Mouse (Mus musculus): Measurements from ENCODE around the gene Hoxd3.

Hoxd3 gene

DNA sequence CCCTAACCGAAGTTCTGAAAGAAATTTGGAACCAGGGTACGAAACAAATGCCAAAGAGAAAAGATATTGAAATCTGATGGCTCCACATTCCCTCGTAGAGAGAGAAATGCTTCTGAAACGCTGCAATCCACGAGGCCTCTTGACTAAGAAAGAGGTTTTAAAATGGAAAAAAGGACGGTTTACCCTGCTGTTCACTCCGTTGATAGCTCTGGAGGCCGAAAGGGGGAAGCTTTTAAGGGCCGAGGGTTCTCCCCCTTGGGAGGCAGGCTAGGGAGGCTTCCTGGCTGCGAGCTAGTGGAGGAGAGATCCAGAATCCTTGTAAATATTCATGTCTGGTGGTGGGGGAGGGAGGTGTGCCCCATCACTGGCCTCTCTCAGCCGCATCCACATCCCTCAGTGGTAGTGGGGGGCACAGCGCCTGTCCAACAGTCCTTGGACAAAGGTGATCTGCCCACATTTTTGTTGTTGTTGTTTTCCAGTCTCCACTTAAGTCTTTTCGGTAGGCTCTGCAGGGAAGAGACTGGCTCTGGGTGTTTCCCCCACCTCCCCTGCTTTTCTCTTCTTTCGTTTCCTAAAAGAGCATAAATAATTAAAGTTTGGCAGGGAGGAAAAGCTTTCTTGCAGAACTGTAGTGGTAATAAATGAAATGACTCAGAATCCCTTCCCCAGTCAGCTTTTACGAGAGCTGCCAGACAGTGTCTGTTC is 32.7 kb upstream of the Hoxd3 start, which contains the start of gene Hoxd11:
TSS of gene Hoxd11 (plus strand) at position 667 of the 705 bp plus-strand sequence.
- DNase-seq (ENCODE audit: low spot score in 2 of 2) = peak in 1 of 2 experiments; percentile 56

DNA sequence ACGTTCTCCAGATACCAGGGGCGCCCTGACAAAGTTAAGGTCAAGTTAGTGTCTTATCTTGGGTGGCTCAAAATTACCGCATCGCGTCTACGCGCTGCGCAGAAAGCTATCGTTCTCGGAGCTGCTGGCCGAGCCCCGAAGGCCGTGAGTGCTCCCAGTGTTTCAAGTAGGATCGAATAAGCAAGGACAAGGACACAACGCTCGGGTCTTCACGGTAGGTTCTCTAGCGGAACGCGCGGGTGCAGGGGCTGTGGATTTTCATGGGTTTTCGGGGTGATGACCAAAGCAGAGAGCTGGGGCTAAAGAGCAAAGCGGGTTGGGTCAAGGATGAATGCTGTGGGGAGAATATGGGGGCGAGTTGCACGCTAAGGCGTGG is 32.1 kb upstream of the Hoxd3 start:
- DNase-seq (ENCODE audit: low spot score in 2 of 2) = peak in 1 of 2 experiments; percentile 51

DNA sequence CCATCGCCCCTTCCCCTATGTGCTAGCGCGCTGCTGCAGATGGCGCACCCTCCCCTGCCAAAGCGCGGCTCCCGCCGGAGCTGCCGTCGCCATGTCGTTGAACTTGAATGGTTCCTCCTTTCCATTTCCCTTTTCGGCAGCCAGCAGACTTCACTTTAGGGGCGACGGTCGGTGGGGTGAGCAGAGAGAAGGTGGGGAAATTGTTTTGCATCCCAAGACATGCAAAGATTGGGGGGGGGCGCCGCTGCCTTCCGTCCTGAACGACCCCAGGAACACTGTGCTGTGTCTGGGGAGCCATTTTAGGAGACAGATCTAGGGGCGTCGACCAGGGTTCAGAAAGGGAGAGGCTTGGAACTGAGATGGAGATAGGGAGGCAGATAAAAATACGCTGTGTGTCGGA is 31.7 kb upstream of the Hoxd3 start:
- peak in 1 of 2 experiments; percentile 58 for DNase-seq (ENCODE audit: low spot score in 2 of 2)

DNA sequence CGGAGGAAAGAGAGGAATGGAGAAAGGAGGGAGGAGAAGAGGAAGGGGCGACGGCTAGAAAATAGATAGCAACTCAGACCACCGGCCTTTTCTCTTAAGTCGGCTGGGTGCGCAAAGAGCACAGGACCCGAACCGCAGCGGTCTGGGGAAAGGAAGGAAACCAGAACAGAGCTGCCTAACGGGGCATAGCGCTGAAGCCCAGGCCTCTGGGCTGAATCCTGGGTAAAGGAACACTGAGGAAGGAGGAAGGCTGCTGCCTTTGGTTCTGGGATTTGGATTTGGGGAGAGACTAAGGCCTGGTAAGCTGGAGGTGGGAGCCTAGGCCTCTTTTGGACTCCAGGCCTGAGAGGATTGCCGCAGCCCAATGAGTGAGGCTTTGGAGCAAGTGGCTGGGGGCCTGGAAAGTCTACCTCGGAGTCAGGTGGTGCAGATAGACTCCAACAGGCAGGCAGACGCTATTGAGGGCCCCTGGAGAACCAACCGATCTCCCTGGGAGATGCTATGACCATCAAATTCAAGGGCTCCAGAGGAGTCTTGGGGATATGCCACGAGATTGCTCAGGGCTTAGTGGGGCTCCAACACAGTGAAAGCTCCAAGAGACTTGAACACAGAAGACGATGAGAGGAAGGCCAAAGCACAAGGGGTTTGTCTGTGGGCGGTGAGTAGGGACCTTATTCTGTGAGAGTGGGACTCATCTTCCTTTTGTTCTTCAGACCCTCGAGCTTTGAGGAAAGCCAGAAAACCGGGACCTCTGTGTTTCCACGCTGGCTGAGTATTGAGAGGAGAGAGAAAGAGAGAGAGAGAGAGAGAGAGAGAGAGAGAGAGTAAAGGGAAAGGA is 30.9 kb upstream of the Hoxd3 start:
- peak in 1 of 2 experiments; percentile 58 for DNase-seq (ENCODE audit: low spot score in 2 of 2)

DNA sequence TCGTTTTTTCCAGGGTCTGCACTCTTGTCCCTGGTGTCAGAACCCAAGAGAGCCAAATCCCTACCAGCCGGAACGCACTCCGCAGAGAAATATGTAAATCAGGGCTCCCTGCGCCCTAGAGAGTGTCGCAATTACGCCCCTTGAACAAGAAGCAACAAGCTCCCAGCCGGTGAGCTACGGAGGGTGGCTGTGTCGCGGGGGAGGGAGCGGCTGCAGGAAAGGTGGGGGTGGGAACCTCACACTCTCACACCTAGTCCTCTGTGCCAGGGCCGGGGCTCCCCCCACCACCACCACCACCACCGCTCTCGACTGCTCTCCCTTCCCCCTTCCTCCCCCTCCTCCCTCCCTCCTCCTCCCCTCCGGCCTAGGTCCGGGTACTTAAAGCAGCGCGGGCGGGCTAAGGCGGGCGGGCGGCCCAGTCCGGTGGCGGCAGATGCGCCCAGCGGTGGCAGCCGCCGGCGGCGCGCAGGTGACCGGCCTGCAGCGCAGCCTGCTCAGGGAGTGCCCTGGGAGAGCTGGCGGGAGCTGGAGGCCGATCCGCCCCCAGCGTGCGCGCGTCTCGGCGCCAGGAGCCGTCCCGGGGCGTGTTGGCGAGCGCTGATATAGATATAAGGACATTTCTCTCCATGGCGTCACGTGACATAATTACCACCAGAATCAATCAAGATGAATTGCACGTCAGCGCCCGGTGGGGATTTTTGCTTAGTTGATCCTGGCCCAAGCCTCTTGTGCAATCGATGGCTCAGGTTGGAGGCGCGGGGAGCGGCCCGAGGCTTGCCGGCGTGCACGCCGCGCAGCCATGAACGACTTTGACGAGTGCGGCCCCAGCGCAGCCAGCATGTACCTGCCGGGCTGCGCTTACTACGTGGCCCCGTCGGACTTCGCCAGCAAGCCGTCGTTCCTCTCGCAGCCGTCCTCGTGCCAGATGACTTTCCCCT is 29.9 kb upstream of the Hoxd3 start:
- DNase-seq (ENCODE audit: low spot score in 2 of 2) = peak in 1 of 2 experiments; percentile 60

DNA sequence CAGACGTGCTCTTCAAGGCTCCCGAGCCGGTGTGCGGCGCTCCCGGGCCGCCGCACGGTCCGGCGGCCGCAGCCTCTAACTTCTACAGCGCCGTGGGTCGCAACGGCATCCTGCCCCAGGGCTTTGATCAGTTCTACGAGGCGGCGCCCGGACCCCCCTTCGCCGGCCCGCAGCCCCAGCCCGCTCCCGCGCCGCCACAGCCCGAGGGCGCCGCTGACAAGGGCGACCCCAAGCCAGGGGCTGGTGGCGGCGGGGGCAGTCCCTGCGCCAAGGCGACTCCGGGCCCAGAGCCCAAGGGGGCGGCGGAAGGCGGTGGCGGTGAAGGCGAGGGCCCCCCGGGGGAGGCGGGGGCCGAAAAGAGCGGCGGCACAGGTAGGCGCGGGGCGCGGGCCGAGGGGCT is 28.9 kb upstream of the Hoxd3 start:
- peak in 1 of 2 experiments; percentile 58 for DNase-seq (ENCODE audit: low spot score in 2 of 2)

DNA sequence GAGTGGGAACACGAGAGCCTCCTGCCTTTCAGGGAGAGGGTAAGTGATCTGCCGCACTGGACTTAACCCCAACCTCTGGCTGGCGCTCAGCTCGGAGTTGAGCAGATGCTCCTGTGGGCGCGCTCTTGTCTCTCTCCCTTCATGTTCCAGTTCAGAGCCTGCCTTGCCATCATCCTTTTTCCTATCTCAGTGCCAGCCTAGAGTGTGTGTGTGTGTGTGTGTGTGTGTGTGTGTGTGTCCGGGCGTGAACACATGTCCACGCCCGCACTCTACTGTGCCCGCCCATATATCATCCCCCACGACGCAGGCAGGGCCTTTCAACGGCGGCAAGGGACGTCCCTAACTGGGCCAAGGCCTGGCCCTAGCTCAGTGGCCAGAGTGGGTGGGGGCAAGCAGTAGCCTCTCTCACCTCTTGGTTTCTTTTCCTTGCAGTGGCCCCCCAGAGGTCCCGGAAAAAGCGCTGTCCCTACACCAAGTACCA is 28.2 kb upstream of the Hoxd3 start:
- peak in 1 of 2 experiments; percentile 57 for DNase-seq (ENCODE audit: low spot score in 2 of 2)

DNA sequence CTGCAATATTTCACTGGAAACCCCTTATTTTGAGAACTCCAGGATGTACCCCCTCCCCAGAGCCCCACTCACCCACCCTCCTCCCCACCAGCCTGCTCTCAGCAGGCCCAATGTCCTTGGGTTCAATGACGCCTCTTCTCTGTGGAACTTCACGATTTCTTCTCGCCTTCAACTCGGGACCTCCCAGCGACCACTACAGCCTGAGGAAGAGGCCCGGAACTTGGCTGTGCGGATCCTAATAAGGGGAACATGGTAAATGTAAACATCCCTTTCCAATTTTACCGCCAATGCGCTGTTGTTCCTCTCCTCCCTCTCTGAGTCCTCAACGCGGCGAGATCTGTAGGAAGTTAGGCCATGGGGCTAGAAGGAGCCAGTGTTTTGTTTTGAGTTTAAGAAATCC is 27.6 kb upstream of the Hoxd3 start:
- DNase-seq (ENCODE audit: low spot score in 2 of 2) = no peak

DNA sequence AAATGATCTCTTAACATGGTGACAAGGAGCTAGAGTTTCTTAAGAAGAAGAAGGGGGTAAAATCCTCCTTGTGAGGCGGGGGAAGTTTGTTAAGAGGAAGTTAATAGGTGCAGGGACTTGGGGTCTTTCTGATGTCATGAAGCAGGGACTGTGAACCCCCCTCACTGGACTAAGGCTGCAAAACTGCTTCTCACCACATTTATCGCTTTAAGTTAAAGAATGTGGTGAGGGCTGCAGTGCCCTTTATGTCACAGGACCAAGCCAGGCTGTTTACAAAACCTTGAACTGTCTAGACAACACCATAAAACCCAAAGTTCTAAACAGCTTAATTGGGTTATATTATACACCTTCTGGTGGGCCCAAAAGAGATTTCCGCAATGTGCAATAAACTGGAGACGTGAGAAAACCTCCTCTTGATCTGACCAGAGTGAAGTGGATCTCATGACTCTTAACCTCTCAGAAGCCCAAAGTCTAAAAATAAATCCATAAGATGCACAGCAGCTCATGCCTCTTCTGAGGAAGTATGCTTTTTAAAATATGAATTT is 26.6 kb upstream of the Hoxd3 start:
- DNase-seq (ENCODE audit: low spot score in 2 of 2) = no peak

DNA sequence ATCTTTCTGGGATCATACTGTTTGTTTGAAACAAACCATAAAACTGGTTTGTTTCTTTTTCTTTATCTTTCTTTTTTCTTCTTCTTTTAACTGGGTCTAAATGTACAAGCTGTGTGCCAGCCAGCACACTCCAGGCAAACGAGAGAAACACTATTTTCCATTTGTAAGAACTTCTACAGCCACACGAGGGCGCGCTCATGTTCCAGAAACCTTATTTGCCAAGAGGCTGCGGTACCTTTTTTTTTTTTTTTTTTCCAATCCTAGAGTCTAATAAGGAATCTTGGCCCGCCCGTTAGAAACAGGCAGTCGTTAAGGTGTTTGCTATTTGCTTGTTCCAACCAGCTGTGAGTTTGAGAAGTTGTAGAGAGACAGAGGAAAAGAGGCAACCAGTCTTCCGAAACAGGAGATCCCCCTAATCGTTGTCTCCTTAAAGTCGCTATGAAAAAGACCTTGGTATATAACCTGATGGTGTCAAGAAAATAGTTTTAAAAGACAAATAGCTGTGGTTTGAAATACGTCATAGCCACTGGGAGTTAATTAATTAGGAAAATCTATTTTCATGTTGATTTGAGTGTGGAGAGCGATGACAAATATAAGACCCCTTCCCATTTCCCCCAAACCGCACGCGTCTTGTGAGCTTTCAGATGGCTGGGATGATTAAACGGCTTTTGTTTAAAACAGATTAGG is 25.3 kb upstream of the Hoxd3 start:
- DNase-seq (ENCODE audit: low spot score in 2 of 2) = peak in 1 of 2 experiments; percentile 62

DNA sequence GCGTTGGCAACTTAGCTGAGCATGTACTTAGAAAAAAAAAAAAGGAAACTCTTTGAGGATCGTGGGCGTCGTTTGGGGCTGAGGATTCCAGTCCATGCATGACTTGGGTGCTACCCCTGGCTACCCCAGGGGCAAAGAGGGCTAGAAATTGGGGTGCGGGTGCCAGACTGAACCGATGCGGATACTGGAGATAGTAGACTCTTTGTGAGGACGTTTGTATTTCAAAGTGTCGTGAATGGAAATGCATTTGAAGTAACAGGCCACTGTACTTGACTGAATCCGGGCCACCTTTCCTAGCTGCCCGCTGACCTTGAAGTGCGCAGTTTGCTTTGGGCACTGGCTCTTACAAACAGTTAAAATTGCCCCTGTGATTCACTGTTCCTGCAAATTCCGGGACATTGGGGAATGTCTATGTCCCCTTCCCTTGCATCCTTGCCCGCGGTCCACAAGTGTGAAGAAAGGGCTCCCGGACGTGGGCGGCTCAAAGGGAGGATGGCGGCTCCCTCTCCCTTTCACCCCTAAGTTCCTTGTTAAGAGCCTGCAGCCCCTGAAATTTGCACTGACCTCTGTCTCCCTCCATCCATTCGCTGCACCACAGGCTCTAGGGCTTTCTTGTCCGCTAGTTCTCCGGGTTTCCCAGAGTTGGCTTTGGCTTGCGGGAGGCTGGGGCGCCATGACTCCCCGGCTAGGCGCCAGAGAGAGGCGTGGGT is 24.6 kb upstream of the Hoxd3 start:
- peak in 1 of 2 experiments; percentile 44 for DNase-seq (ENCODE audit: low spot score in 2 of 2)

DNA sequence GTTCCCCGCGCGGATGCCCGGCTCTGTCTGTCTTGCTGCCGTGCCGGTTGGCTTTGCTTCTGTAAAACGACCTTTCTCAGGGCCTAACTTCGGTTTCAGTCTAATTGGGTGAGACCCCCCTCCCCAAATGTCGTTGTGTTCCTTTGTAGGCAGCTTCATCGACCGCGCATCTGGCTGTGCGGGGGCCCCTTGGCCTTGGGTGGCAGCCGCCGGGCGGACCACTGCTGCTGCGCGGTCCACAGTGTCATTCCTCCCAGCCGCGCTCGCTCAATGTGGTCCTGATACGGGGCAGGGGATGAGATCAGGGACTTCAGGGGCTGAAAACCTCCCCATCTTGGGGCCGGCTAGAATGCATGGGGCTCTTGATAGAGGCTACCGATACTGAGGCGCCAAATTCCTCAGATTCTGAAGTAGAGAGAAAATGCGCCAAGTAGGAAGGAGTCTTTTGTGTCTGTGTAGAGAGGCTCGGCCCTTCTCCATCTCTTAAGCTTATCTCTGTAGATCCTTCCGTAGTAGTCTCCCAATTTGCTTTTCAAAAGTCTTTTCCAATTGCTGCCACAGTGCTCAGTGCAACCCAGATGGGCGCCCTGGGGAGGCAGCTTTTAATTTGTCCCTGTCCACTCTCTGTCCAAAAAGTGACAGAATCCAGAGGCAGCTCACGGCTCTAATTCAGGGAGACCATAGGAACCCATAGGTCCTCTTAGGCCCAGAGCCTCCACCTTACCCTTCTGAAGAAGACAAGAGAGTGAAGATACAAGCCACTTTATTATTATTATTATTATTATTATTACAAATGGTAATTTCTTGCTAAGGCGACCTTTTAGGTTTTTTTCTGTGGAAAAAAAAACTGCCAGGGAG is 23.8 kb upstream of the Hoxd3 start:
- peak in 1 of 2 experiments; percentile 61 for DNase-seq (ENCODE audit: low spot score in 2 of 2)

DNA sequence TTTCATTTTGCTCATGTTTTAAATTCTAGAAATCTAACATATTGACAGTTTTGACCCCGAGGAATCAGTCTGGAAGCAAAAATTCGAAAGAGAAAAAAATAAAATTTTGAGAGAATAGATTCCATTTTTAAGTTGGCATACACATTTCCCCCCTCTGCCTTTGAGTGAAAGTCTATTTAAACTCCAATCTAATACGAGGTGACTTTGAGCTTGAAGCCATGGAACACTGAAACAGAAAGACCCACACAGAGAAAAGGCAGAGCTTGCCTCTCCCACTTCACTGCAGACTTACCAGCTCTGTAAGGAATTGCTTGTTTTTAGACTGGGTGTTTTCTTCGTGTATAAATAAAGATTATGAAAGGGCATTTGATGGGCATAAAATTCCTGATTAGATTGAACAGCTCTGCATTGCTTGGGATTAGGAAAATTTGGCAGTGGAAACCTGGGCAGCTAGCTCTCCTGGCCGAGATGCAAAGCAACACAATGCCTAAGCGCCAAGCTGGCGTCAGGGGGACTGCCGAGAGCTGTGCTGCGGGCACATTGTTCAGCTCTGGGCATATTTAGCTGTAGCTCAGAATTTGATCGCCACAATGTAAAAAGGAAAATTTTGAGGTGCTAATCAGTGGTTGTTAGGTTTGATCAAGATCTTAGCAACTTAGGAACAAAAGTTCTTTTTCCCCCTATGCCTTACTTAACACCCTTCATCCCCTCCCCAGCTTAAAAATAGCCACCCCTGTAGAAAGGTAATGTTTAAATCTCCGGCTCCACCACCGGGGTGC is 22.7 kb upstream of the Hoxd3 start:
- no peak for DNase-seq (ENCODE audit: low spot score in 2 of 2)

DNA sequence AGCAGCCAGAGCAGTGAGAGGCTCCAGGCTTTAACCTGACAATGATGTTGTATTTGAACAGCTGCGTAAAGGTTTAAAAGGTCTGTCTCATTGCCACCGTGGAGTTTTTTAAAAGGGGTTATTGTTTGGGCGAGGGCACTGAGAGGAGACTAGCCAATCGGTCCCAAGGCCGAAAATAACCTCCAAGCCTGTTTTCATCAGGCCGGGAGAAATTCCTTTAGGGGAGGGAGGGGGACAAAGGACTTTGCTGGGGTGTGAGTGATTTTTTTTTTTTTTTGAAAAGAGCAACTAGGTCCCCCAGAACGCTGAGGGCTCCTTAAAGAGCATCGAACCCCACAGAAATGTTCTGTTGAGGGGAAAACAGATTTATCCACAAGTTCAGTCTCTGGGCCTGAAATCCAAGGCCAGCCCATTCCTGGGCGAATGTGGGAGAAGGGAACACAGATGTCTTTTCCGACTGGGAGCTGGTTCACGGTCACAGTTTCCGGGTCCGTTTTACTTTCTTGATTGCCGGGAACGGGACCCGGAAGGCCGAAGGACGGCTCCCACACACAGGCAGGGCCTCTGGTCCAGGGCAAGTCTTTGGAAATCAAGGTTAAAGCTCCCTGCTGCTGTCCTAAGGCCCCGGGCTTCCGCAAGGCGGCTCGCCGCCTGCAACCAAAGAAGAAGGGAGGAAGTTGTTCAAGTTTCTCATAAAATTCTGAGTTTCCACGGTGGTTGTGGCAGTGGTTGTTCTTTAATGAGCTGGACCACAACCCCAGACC is 22.0 kb upstream of the Hoxd3 start:
- DNase-seq (ENCODE audit: low spot score in 2 of 2) = no peak

DNA sequence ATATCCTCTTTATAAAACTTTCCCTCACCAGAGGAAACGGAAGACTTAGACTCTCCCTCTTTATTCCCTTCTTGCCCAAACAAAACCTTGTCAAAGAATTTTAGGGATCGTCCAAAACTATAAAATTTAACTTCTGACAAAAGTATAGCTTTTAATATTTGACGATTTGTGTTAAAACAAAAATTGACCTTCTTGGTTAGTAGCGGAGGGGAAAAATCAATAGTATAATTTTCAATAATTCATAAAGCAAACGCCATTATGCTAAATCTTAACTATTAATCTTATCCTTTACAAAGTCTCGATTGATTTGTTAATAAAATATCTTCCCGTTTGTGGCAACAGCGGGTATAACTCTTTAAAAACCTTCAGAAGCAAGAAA is 21.4 kb upstream of the Hoxd3 start:
- no peak for DNase-seq (ENCODE audit: low spot score in 2 of 2)

DNA sequence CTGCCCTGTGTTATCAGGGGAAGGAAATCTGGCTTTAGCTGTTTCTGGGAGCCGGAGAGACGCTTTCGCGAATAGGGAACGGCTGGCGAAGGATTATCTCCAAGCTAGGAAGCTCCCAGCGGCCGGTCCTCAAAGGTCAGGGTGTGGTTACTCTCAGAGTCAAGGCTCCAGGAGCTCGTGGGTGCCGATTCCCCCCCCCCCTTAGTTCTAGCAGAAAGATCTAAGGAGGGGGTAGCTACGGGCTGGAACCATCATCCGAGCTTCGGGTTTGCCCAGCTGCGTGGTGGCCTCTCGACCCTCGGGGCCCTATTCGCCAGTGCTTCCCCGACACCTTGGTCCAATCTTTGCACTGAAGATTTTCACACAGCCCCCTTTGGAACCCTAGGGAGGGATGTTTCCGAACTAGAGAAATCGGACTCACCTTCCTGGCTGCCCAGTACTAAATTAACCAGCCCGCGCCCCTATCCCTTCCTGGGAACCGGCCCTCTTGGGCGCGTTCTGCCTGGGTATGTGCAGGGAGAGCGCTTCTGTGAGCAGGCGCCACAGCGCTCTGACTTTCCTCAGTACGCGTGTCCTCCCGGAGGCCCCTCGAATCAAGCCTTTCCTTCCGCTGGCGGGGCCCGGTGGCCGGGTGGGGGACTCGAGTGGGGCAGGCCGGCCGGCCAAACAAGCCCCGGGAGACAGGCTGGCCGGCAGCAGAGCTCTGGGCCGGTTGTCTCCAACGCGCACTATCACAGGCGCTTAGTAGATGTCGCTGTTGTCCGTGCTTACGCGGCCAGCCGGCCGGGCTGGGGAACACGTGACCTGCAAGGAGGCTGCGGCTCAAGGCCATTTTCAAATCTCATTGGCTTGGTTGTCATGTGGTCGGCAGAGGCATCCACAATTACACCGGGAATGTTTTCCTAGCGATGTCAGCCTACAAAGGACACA is 20.4 kb upstream of the Hoxd3 start, which contains the start of gene Hoxd10:
TSS of gene Hoxd10 (plus strand) at position 903 of the 930 bp plus-strand sequence.
- DNase-seq (ENCODE audit: low spot score in 2 of 2) = no peak
